Mouse (Mus musculus) midbrain, embryonic 14.5 days (tissue): ENCODE measurements around the gene Coa6. TPM values are rescaled to one million over a fixed set of nuclear protein-coding genes. Genes with fewer than 3 reads are reported as not detected.

Experiments
- ATAC-seq: fragments of 200-750 bp; cut with Nextera tagmentation; 2 replicates; pipeline ENCODE4 v1.8.0; 2017; ENCODE audit warnings: moderate number of reproducible peaks, moderate library complexity; ENCODE audit not compliant: low FRiP score, low TSS enrichment
- DNase-seq: peaks from one replicate; pipeline ENCODE4 v3.0.0-alpha.2; 2015
- H3K27ac ChIP-seq: fragments of 300-500 bp; sonication (generic); replicated peaks from 2 replicates; pipeline ENCODE4 v1.5.1; 2014; ENCODE audit warnings: mild to moderate bottlenecking, low read depth, low read length, moderate library complexity
- H3K27me3 ChIP-seq: fragments of 300-500 bp; sonication (generic); 2 replicates; pipeline ENCODE4 v1.6.1; 2014; ENCODE audit warnings: low read length, control low read depth, mixed read lengths; ENCODE audit not compliant: control insufficient read depth, insufficient read depth
- H3K36me3 ChIP-seq: fragments of 300-500 bp; sonication (generic); 2 replicates; pipeline ENCODE4 v1.6.1; 2014; ENCODE audit warnings: low read length, control low read depth; ENCODE audit not compliant: control insufficient read depth, insufficient read depth
- H3K4me1 ChIP-seq: fragments of 300-500 bp; sonication (generic); 2 replicates; pipeline ENCODE4 v1.6.1; 2014; ENCODE audit warnings: mild to moderate bottlenecking, antibody characterized with exemption, low read length, control low read depth; ENCODE audit not compliant: control insufficient read depth, insufficient read depth
- H3K4me2 ChIP-seq: fragments of 300-500 bp; sonication (generic); 2 replicates; pipeline ENCODE4 v1.6.1; 2014; ENCODE audit warnings: mild to moderate bottlenecking, low read length, moderate library complexity
- H3K4me3 ChIP-seq: fragments of 300-500 bp; sonication (generic); replicated peaks from 2 replicates; pipeline ENCODE4 v1.5.1; 2014; ENCODE audit warnings: low read depth, low read length
- H3K9ac ChIP-seq: fragments of 300-500 bp; sonication (generic); replicated peaks from 2 replicates; pipeline ENCODE4 v1.6.1; 2014; ENCODE audit warnings: mild to moderate bottlenecking, low read length, moderate library complexity
- H3K9me3 ChIP-seq: fragments of 300-500 bp; sonication (generic); 2 replicates; pipeline ENCODE4 v1.6.1; 2016; ENCODE audit warnings: low read length, control low read depth, mixed read lengths; ENCODE audit not compliant: control insufficient read depth
- whole genome bisulfite sequencing: fragments of 180-500 bp; shearing (Covaris S2); extraction: QIAGEN DNeasy Blood & Tissue Kit; methylation state at CpG from one replicate; pipeline ENCODE4 v1.1.7; 2014; 5-methylcytosine and 5-hydroxymethylcytosine counted together
- polyA plus RNA-seq: library from polyadenylated mRNA; unstranded; fragments of >200 nt; fragmentation: Nextera tagmentation; extraction: Ambion mirVana; gene quantifications from 2 replicates; pipeline ENCODE4 v1.2.1, GENCODE M21; 2014

Coa6 gene
- polyA plus RNA-seq: 41.4 and 42.8 TPM in 2 replicates

- H3K36me3 ChIP-seq: peaks cover 27% of the 10 kb centered on the region
- peak within 1 kb of the TSS; percentile 84 for H3K27ac ChIP-seq
- no peaks in the 10 kb centered on the region for H3K27me3 ChIP-seq
- H3K4me3 ChIP-seq: peak within 1 kb of the TSS; percentile 82
- no peaks in the 10 kb centered on the region for H3K9me3 ChIP-seq
- H3K4me2 ChIP-seq: peak within 1 kb of the TSS; percentile 85
- peaks cover 17% of the 10 kb centered on the region for H3K4me1 ChIP-seq
- H3K9ac ChIP-seq: peak within 1 kb of the TSS; percentile 85
- DNase-seq (peak; percentile 99), ATAC-seq (peak; percentile 98)
- under 1% methylated on average over 61 of the region's 61 CpGs for WGBS
Measured at GRCm38 (mm10) chr8:126422174-126422919, at the start of gene Coa6. Gene Coa6, plus strand, starts transcription at chr8:126422515.

- 88% methylated on average over 6 of the region's 6 CpGs for WGBS
- Histone ChIP-seq H3K9me3 (no peaks in the 10 kb centered on the region), H3K9ac (no peak overlapping the region), H3K36me3 (no peaks in the 10 kb centered on the region), H3K4me2 (no peak overlapping the region), H3K27ac (no peak overlapping the region), H3K4me3 (no peak overlapping the region), H3K27me3 (no peaks in the 10 kb centered on the region), H3K4me1 (no peaks in the 10 kb centered on the region)
- ATAC-seq (no peak), DNase-seq (no peak)
Measured at GRCm38 (mm10) chr8:126379580-126379979, 42.7 kb upstream of the Coa6 start.

GRCm38 (mm10) chr8:126380141-126380540 is 42.2 kb upstream of the Coa6 start:
- ATAC-seq (no peak), DNase-seq (peak; percentile 43)
- no peak overlapping the region for H3K4me2 ChIP-seq
- H3K36me3 ChIP-seq: no peaks in the 10 kb centered on the region
- no peak overlapping the region for H3K9ac ChIP-seq
- no peak overlapping the region for H3K27ac ChIP-seq
- H3K4me1 ChIP-seq: no peaks in the 10 kb centered on the region
- 40% methylated on average over 2 of the region's 2 CpGs for WGBS
- no peaks in the 10 kb centered on the region for H3K27me3 ChIP-seq
- H3K4me3 ChIP-seq: no peak overlapping the region
- no peaks in the 10 kb centered on the region for H3K9me3 ChIP-seq

GRCm38 (mm10) chr8:126381299-126381698 is 41.0 kb upstream of the Coa6 start:
- ATAC-seq (no peak), DNase-seq (no peak)
- Histone ChIP-seq H3K4me2 (no peak overlapping the region), H3K4me1 (no peaks in the 10 kb centered on the region), H3K27me3 (no peaks in the 10 kb centered on the region), H3K9me3 (no peaks in the 10 kb centered on the region), H3K9ac (no peak overlapping the region), H3K27ac (no peak overlapping the region), H3K4me3 (no peak overlapping the region), H3K36me3 (no peaks in the 10 kb centered on the region)
- WGBS: 82% methylated on average over 7 of the region's 7 CpGs

- Histone ChIP-seq H3K4me3 (no peak overlapping the region), H3K27ac (no peak overlapping the region), H3K27me3 (no peaks in the 10 kb centered on the region), H3K36me3 (no peaks in the 10 kb centered on the region), H3K9ac (no peak overlapping the region), H3K4me2 (no peak overlapping the region), H3K4me1 (no peaks in the 10 kb centered on the region), H3K9me3 (no peaks in the 10 kb centered on the region)
- ATAC-seq (no peak), DNase-seq (no peak)
- 52% methylated on average over 14 of the region's 14 CpGs for WGBS
Measured at GRCm38 (mm10) chr8:126382216-126382615, 40.1 kb upstream of the Coa6 start.

GRCm38 (mm10) chr8:126382749-126383148 is 39.6 kb upstream of the Coa6 start:
- no peak for ATAC-seq
- whole genome bisulfite sequencing: 71% methylated on average over 5 of the region's 5 CpGs
- Histone ChIP-seq H3K4me2 (no peak overlapping the region), H3K4me1 (no peaks in the 10 kb centered on the region), H3K9ac (no peak overlapping the region), H3K27me3 (no peaks in the 10 kb centered on the region), H3K27ac (no peak overlapping the region), H3K4me3 (no peak overlapping the region), H3K9me3 (no peaks in the 10 kb centered on the region), H3K36me3 (no peaks in the 10 kb centered on the region)
- DNase-seq: peak; percentile 78

GRCm38 (mm10) chr8:126387566-126387965 is 34.7 kb upstream of the Coa6 start:
- no peak for ATAC-seq
- WGBS: 92% methylated on average over 4 of the region's 4 CpGs
- no peaks in the 10 kb centered on the region for H3K36me3 ChIP-seq
- no peak overlapping the region for H3K9ac ChIP-seq
- no peak overlapping the region for H3K4me2 ChIP-seq
- H3K4me1 ChIP-seq: no peaks in the 10 kb centered on the region
- H3K27me3 ChIP-seq: no peaks in the 10 kb centered on the region
- no peak for DNase-seq
- no peak overlapping the region for H3K27ac ChIP-seq
- H3K9me3 ChIP-seq: no peaks in the 10 kb centered on the region
- H3K4me3 ChIP-seq: no peak overlapping the region

- 80% methylated on average over 2 of the region's 2 CpGs for WGBS
- no peak overlapping the region for H3K4me3 ChIP-seq
- H3K4me2 ChIP-seq: no peak overlapping the region
- no peak for ATAC-seq
- peak; percentile 22 for DNase-seq
- peaks cover 8% of the 10 kb centered on the region for H3K4me1 ChIP-seq
- H3K36me3 ChIP-seq: no peaks in the 10 kb centered on the region
- no peaks in the 10 kb centered on the region for H3K9me3 ChIP-seq
- H3K27me3 ChIP-seq: no peaks in the 10 kb centered on the region
- no peak overlapping the region for H3K9ac ChIP-seq
- H3K27ac ChIP-seq: no peak overlapping the region
Measured at GRCm38 (mm10) chr8:126391541-126391940, 30.8 kb upstream of the Coa6 start.

- WGBS: 60% methylated on average over 9 of the region's 9 CpGs
Measured at GRCm38 (mm10) chr8:126395386-126395785, 26.9 kb upstream of the Coa6 start.

More at GRCm38 (mm10) chr8:126395386-126395785, 26.9 kb upstream of the Coa6 start:
- DNase-seq: no peak
- Histone ChIP-seq H3K4me1 (peaks cover 9% of the 10 kb centered on the region), H3K4me2 (no peak overlapping the region), H3K27ac (no peak overlapping the region), H3K36me3 (no peaks in the 10 kb centered on the region), H3K27me3 (no peaks in the 10 kb centered on the region), H3K9ac (no peak overlapping the region), H3K4me3 (no peak overlapping the region), H3K9me3 (no peaks in the 10 kb centered on the region)
- no peak for ATAC-seq
